Mouse (Mus musculus): Measurements from ENCODE around the gene Mapre1.

DNA sequence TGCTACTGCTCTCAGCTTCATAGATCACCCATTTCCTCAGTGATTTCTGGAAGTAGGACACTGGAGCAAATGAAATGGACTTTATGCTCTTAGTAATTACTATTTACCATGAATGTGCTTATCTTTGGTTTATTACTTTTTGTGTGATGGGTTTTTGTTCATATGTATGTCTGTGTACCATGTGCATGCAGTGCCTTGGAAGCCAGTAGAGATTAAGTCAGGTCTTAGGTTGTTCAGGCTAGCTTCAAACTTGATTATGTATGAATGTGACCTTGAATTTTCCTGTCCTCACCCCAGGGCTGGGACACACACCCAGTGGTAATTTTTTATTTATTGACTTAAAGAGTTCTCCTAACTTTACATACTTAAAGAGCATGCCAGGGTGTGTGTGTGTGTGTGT lies 6.9 kb downstream of the Mapre1 start:
- no peak for TF ChIP-seq GATA1 (IDR thresholded peaks at IDR 0.05; ENCODE audit: borderline replicate concordance, low read length)
- no peak for TF ChIP-seq FLI1 (IDR thresholded peaks at IDR 0.05; ENCODE audit: low read length)

All from megakaryocyte, embryonic 14.5 days (primary cell).